Mouse (Mus musculus) limb, embryonic 13.5 days (tissue): Measurements from ENCODE around the gene Dnah2. TPM values are rescaled to one million over a fixed set of nuclear protein-coding genes. Genes with fewer than 3 reads are reported as not detected.

Experiments
- ATAC-seq: fragments of 200-750 bp; cut with Nextera tagmentation; 2 replicates; pipeline ENCODE4 v1.8.0; 2017; ENCODE audit warnings: low read depth, moderate number of reproducible peaks, moderate TSS enrichment; ENCODE audit not compliant: low FRiP score
- H3K27ac ChIP-seq: fragments of 300-500 bp; sonication (generic); 2 replicates; pipeline ENCODE4 v1.5.1; 2015; ENCODE audit warnings: inconsistent platforms, mild to moderate bottlenecking, moderate library complexity
- H3K27me3 ChIP-seq: fragments of 300-500 bp; sonication (generic); 2 replicates; pipeline ENCODE4 v1.6.1; 2015; ENCODE audit warnings: mild to moderate bottlenecking, inconsistent platforms
- H3K36me3 ChIP-seq: fragments of 300-500 bp; sonication (generic); 2 replicates; pipeline ENCODE4 v1.6.1; 2015; ENCODE audit warnings: inconsistent platforms, mild to moderate bottlenecking, moderate library complexity
- H3K4me1 ChIP-seq: fragments of 300-500 bp; sonication (generic); 2 replicates; pipeline ENCODE4 v1.6.1; 2015; ENCODE audit warnings: inconsistent platforms
- H3K4me2 ChIP-seq: fragments of 300-500 bp; sonication (generic); replicated peaks from 2 replicates; pipeline ENCODE4 v1.6.1; 2015; ENCODE audit warnings: inconsistent platforms, mild to moderate bottlenecking, moderate library complexity
- H3K4me3 ChIP-seq: fragments of 300-500 bp; sonication (generic); 2 replicates; pipeline ENCODE4 v1.5.1; 2015; ENCODE audit warnings: moderate library complexity, mild to moderate bottlenecking, inconsistent platforms
- H3K9ac ChIP-seq: fragments of 300-500 bp; sonication (generic); 2 replicates; pipeline ENCODE4 v1.6.1; 2015; ENCODE audit warnings: mild to moderate bottlenecking, inconsistent platforms
- H3K9me3 ChIP-seq: fragments of 300-500 bp; sonication (generic); 2 replicates; pipeline ENCODE4 v1.6.1; 2016; ENCODE audit warnings: inconsistent platforms
- WGBS: fragments of 180-500 bp; shearing (Covaris S2); methylation state at CpG from one replicate; pipeline ENCODE4 v1.1.7; 2015; 5-methylcytosine and 5-hydroxymethylcytosine counted together
- polyA plus RNA-seq: library from polyadenylated mRNA; unstranded; fragments of >200 nt; fragmentation: Nextera tagmentation; extraction: Ambion mirVana; gene quantifications from 2 replicates; pipeline ENCODE4 v1.2.1, GENCODE M21; 2015

The Dnah2 gene
- 2.2 and 2.4 TPM in 2 replicates for polyA plus RNA-seq

DNA sequence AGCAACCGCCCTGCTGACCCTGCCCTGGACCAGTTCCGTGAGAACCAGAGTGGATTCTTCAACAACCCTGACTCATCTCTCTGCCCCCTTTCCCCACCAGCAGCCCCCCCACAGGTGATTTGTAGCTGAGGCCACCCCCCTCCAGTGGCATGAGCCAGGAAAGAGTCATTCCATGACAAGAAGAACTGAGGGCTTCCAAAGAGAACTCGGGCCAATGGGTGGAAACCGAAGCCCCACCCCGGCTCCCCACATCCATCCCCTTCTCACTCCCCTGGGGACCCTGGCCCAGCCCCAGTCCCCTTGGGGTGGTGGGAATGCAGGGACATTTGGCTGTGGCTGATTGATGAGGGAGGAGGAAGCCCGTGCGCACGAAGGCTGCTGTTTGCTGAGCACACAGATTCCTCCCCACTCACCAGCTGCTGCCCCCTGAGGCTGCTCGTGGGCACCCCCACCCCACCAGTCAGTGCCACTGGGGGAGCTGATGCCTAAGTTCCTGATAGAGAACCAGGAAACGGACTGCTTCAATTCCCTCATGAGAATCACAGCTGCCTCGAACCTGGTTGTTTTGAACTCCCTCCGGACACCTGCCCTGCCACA is at the start of gene Dnah2:
Gene Dnah2 (minus strand): TSS at position 51 of the 597 bp plus-strand sequence.
- peaks cover 36% of the 10 kb centered on the region for H3K4me1 ChIP-seq
- no peak within 1 kb of the TSS for H3K27ac ChIP-seq
- H3K27me3 ChIP-seq, result peaks cover 9% of the 10 kb centered on the region
- H3K36me3 ChIP-seq, result peaks cover 2% of the 10 kb centered on the region
- H3K4me3 ChIP-seq, result no peak within 1 kb of the TSS
- 30% methylated on average over 12 of the region's 12 CpGs for WGBS
- no peak for ATAC-seq
- no peak within 1 kb of the TSS for H3K4me2 ChIP-seq
- H3K9me3 ChIP-seq, result no peaks in the 10 kb centered on the region
- H3K9ac ChIP-seq, result no peak within 1 kb of the TSS

- Histone ChIP-seq H3K27ac (no peak overlapping the region), H3K27me3 (no peaks in the 10 kb centered on the region), H3K4me2 (no peak overlapping the region), H3K36me3 (peaks cover 51% of the 10 kb centered on the region), H3K4me3 (no peak overlapping the region), H3K9me3 (no peaks in the 10 kb centered on the region), H3K4me1 (peaks cover 8% of the 10 kb centered on the region), H3K9ac (no peak overlapping the region)
- WGBS, result 97% methylated on average over 6 of the region's 6 CpGs
- ATAC-seq, result no peak
These were observed 45.9 kb upstream of the Dnah2 start for GRCm38 (mm10) chr11:69594853-69595252.

DNA sequence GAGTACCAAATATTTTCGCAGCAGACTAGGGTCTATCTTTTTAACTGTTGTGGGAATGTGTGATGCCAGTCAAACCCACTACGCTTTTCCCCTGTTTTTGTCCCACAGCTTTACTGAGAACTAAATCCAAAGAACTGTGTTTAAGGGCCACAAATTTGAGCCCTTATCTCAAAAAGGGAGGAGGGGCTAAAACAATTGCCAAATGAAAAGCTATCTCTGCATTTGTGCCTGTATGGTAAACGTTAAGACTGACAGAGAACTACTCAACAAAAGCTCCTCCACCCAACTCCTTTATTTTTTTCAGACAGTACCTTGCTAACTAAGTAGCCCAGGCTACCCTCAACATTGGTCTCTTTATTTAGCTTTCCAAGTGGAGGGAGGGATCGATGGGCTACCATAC is 43.9 kb upstream of the Dnah2 start:
- H3K4me2 ChIP-seq, result no peak overlapping the region
- no peaks in the 10 kb centered on the region for H3K4me1 ChIP-seq
- no peak for ATAC-seq
- no peak overlapping the region for H3K4me3 ChIP-seq
- no peaks in the 10 kb centered on the region for H3K9me3 ChIP-seq
- H3K36me3 ChIP-seq, result peaks cover 72% of the 10 kb centered on the region
- no peak overlapping the region for H3K9ac ChIP-seq
- H3K27ac ChIP-seq, result no peak overlapping the region; the same call in 1 of the 2 replicates
- no peaks in the 10 kb centered on the region for H3K27me3 ChIP-seq
- 87% methylated on average over 4 of the region's 4 CpGs for WGBS

DNA sequence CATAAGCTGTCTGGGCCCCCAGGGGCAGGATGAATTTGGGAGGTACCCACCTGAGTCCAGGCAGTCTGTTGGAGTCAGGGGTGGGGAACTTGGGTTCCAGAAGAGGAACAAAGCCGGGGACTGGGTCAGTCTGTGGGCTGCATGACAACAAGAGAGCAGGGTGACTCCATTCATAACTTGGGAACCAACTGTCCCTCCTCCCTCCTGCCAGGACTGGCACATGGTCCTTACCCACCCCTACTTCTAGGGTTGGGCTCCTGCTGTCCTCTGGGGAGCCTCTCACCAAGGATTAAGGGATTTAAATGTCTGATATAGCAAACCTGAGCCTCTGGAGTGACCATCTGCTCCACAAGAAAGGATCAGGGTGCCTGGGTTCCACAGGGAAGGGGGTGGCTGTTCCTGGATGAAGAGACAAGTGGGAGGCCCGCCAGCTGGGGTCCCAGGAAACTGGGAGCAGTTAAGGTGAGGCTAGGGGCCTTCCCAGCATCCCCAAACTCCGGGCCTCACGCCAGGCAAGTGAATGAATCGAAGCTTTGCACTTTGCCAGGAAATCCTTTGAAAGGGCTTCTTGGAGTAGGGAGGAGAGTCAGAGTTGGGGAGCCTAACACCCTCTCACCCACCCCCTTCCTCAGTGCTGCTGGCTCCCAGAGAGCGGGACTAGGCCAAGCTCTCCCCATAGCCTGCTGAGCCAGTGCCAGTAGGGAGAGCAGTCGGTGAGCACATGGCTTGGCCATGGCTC is 43.2 kb upstream of the Dnah2 start:
- 82% methylated on average over 7 of the region's 7 CpGs for WGBS
- H3K9ac ChIP-seq, result no peak overlapping the region
- ATAC-seq, result no peak
- H3K9me3 ChIP-seq, result no peaks in the 10 kb centered on the region
- H3K4me3 ChIP-seq, result no peak overlapping the region
- no peaks in the 10 kb centered on the region for H3K4me1 ChIP-seq
- H3K27me3 ChIP-seq, result no peaks in the 10 kb centered on the region
- H3K36me3 ChIP-seq, result peaks cover 79% of the 10 kb centered on the region
- H3K27ac ChIP-seq, result no peak overlapping the region
- H3K4me2 ChIP-seq, result no peak overlapping the region

- H3K9me3 ChIP-seq, result no peaks in the 10 kb centered on the region
- H3K4me1 ChIP-seq, result no peaks in the 10 kb centered on the region
- no peak overlapping the region for H3K4me2 ChIP-seq
- H3K4me3 ChIP-seq, result no peak overlapping the region
- 89% methylated on average over 3 of the region's 3 CpGs for WGBS
- H3K27ac ChIP-seq, result no peak overlapping the region
- H3K9ac ChIP-seq, result no peak overlapping the region
- no peak for ATAC-seq
- peaks cover 85% of the 10 kb centered on the region for H3K36me3 ChIP-seq
- H3K27me3 ChIP-seq, result no peaks in the 10 kb centered on the region
These were observed 42.5 kb upstream of the Dnah2 start for GRCm38 (mm10) chr11:69591424-69591823.

DNA sequence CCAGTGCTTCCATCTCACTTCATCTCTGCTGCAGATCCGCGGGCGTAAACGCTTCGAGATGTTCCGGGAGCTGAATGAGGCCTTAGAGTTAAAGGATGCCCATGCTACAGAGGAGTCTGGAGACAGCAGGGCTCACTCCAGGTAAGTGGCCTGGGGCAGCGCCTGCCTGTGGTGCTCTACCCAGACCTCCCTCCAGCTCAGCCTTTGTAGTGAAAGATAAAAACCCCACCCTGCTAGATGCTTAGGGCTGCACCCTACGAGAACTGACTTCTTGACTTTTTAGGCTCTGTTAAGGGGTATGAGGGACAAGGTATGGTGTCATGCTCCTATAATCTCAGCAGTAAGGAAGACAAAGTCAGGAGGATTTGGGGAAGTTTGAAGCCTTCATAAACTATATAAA is 41.7 kb upstream of the Dnah2 start:
- no peaks in the 10 kb centered on the region for H3K9me3 ChIP-seq
- H3K4me1 ChIP-seq, result no peaks in the 10 kb centered on the region
- H3K27ac ChIP-seq, result no peak overlapping the region
- peaks cover 85% of the 10 kb centered on the region for H3K36me3 ChIP-seq
- H3K4me3 ChIP-seq, result no peak overlapping the region
- H3K27me3 ChIP-seq, result no peaks in the 10 kb centered on the region
- no peak overlapping the region for H3K4me2 ChIP-seq
- 91% methylated on average over 8 of the region's 8 CpGs for WGBS
- H3K9ac ChIP-seq, result no peak overlapping the region
- no peak for ATAC-seq

DNA sequence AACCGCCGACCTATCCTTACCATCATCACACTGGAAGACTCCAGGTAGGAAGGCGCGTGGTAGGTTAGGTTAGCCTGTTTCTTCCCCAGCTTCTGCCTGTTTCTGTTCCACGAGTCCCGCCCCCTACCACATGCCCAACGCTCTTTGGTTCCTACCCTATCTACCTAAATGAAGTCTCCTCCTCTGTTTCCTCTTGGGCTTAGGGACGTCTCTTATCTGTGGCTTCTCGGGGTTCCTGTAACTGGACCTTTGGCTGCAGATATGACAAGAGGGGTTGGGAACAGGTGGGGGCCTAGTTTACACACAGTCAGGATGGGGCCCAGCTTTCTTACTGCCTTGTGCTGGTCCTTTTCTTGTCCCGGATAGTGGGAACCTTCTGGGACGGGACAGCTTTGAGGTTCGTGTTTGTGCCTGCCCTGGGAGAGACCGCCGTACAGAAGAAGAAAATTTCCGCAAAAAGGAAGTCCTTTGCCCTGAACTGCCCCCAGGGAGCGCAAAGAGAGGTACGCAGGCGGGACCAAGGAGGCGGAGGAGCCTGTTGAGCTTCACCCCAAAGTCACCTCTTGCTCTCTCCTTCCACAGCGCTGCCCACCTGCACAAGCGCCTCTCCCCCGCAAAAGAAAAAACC is 40.4 kb upstream of the Dnah2 start:
- WGBS, result 92% methylated on average over 22 of the region's 22 CpGs
- no peak for ATAC-seq
- peaks cover 77% of the 10 kb centered on the region for H3K36me3 ChIP-seq

DNA sequence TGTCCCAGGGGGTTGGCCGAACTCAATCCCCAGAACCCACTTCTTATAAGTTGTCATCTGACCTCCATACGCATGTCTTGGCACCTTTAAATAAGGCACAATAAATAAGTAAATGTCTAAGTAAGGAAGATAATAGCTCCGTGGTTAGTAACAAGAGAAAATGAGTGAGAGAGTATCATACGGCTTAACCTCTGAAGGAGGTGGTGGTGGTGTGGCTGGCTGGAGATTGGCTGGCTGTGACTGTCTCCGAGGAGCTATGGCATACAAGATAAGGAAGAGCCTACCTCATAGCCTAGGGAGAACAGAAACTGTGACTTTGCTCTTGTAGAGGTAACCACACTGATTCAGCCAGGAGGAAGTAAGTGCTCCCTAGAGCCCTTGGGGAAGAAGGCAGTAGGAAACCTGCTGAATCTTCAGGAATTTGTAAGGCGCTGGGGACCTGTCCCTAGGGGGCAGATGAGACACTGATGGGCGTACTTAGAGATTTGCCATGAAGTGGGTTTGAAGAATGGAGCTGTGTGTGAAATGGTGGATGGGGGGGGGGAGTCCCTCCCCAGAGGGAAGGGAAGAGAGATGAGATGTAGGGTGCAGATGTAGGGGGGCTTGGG is 36.9 kb upstream of the Dnah2 start:
- H3K9ac ChIP-seq, result no peak overlapping the region
- H3K4me1 ChIP-seq, result peaks cover 15% of the 10 kb centered on the region
- H3K36me3 ChIP-seq, result peaks cover 56% of the 10 kb centered on the region
- H3K9me3 ChIP-seq, result no peaks in the 10 kb centered on the region
- WGBS, result 81% methylated on average over 7 of the region's 7 CpGs
- no peak overlapping the region for H3K27ac ChIP-seq
- no peak for ATAC-seq
- no peak overlapping the region for H3K4me3 ChIP-seq
- H3K27me3 ChIP-seq, result no peaks in the 10 kb centered on the region
- no peak overlapping the region for H3K4me2 ChIP-seq

More for the DNA sequence above, 40.4 kb upstream of the Dnah2 start:
- H3K27me3 ChIP-seq, result no peaks in the 10 kb centered on the region
- H3K4me1 ChIP-seq, result no peaks in the 10 kb centered on the region
- H3K27ac ChIP-seq, result no peak overlapping the region
- H3K9ac ChIP-seq, result no peak overlapping the region
- no peak overlapping the region for H3K4me3 ChIP-seq
- H3K4me2 ChIP-seq, result no peak overlapping the region
- no peaks in the 10 kb centered on the region for H3K9me3 ChIP-seq

DNA sequence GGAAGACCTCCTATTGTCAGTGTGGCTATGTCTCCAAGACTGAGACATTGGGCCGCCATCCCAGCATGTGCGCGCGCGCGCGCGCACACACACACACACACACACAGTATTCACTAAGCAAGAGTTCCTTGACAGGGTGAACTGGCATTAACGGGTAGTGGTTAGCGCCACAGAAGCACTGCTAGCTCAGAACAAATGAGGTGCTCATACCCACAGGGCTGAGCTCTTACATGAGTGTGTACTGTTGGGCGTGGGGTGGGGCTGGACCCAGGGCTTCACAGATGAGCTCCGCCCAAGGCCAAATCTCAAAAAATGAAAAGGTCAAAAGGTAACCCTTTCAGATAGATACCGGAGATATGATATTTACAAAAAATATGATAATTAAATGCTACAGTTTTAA is 36.0 kb upstream of the Dnah2 start:
- no peaks in the 10 kb centered on the region for H3K9me3 ChIP-seq
- H3K4me1 ChIP-seq, result peaks cover 15% of the 10 kb centered on the region
- no peak overlapping the region for H3K27ac ChIP-seq
- ATAC-seq, result no peak
- no peak overlapping the region for H3K4me2 ChIP-seq
- 92% methylated on average over 13 of the region's 13 CpGs for WGBS
- peaks cover 47% of the 10 kb centered on the region for H3K36me3 ChIP-seq
- no peaks in the 10 kb centered on the region for H3K27me3 ChIP-seq
- no peak overlapping the region for H3K9ac ChIP-seq
- no peak overlapping the region for H3K4me3 ChIP-seq

- H3K9ac ChIP-seq, result no peak overlapping the region
- H3K36me3 ChIP-seq, result peaks cover 37% of the 10 kb centered on the region
- H3K27me3 ChIP-seq, result no peaks in the 10 kb centered on the region
- H3K4me1 ChIP-seq, result peaks cover 15% of the 10 kb centered on the region
- no peaks in the 10 kb centered on the region for H3K9me3 ChIP-seq
- ATAC-seq, result no peak
- no peak overlapping the region for H3K4me3 ChIP-seq
- 79% methylated on average over 7 of the region's 7 CpGs for WGBS
- no peak overlapping the region for H3K4me2 ChIP-seq
- no peak overlapping the region for H3K27ac ChIP-seq
These were observed 35.1 kb upstream of the Dnah2 start for GRCm38 (mm10) chr11:69584008-69584407.

DNA sequence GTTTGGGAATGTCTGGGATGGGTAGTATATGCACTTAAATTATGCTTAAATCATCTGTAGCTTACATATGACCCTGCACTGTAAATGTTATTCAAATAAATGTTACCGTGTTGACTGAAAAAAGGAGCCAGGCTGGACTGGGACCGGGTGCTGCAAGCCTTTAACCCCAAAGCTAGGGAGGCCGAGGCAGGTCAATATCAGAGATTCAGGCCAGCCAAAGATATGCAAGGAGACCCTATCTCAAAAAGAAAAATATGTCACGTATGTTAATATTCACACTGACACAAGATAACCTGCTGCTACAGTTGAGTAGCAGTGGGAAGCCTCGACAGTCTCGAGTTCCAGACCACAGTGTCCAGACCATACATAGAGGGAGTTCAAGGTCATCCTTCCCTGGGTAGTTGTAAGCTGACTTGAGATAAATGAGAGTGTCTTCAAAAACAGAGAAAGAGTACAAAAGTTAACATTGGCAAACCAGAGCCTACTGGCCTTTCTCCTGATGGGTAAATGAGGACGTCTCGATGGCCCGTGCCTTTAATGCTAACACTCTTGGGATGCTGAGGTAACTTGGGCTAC is 33.4 kb upstream of the Dnah2 start:
- Histone ChIP-seq H3K27me3 (no peaks in the 10 kb centered on the region), H3K36me3 (peaks cover 21% of the 10 kb centered on the region), H3K4me3 (peak overlapping the region; percentile 87), H3K4me2 (peak overlapping the region; percentile 76), H3K9ac (peak overlapping the region; percentile 86), H3K27ac (no peak overlapping the region), H3K9me3 (no peaks in the 10 kb centered on the region), H3K4me1 (peaks cover 28% of the 10 kb centered on the region)
- ATAC-seq, result no peak
- WGBS, result 70% methylated on average over 9 of the region's 9 CpGs

GRCm38 (mm10) chr11:69581814-69582213 is 32.9 kb upstream of the Dnah2 start:
- H3K36me3 ChIP-seq, result peaks cover 20% of the 10 kb centered on the region; the same call in 1 of the 2 replicates
- H3K9ac ChIP-seq, result peak overlapping the region; percentile 86
- no peak for ATAC-seq
- H3K27me3 ChIP-seq, result no peaks in the 10 kb centered on the region
- H3K4me1 ChIP-seq, result peaks cover 33% of the 10 kb centered on the region
- H3K4me3 ChIP-seq, result peak overlapping the region; percentile 87
- H3K27ac ChIP-seq, result peak overlapping the region; percentile 97
- H3K9me3 ChIP-seq, result no peaks in the 10 kb centered on the region
- WGBS, result 1% methylated on average over 8 of the region's 8 CpGs
- H3K4me2 ChIP-seq, result peak overlapping the region; percentile 76
